Mouse (Mus musculus) adrenal gland, postnatal 36 days (tissue): ENCODE measurements around the gene Chadl. TPM values are rescaled to one million over a fixed set of nuclear protein-coding genes. Genes with fewer than 3 reads are reported as not detected.

Experiments
- total RNA-seq, 2 experiments: library from RNA; stranded (reverse); gene quantifications; 2 replicates each; pipeline ENCODE4 v1.2.3; 2021

The Chadl gene
- total RNA-seq, 2 experiments from 2014 or later, result 2.4 to 3.3 TPM

Other genes starting within 250 kb of the Chadl start
- gene Rbx1, start 231.0 kb downstream of the Chadl start, total RNA-seq, result 100 to 1,000 TPM; 147 to 151 TPM
- 10 to 100 TPM; 69.0 to 69.7 TPM for gene Ep300, start 111.9 kb downstream of the Chadl start, total RNA-seq
- 10 to 100 TPM; 15.5 to 17.7 TPM for gene L3mbtl2, start 33.4 kb downstream of the Chadl start, total RNA-seq
- gene Zc3h7b, start 47.8 kb upstream of the Chadl start, total RNA-seq, result 10 to 100 TPM; 75.1 to 77.3 TPM
- 10 to 100 TPM; 54.2 to 78.8 TPM for gene Rangap1, start 48.2 kb upstream of the Chadl start, total RNA-seq
- gene Tef, start 105.1 kb upstream of the Chadl start, total RNA-seq, result 100 to 1,000 TPM in 1 of 2 experiments, 10 to 100 TPM in 1; 61.4 to 101 TPM
- 100 to 1,000 TPM; 103 to 125 TPM for gene Tob2, start 161.5 kb upstream of the Chadl start, total RNA-seq
- 10 to 100 TPM; 57.8 to 59.2 TPM for gene Phf5a, start 174.6 kb upstream of the Chadl start, total RNA-seq
- gene Aco2, start 175.0 kb upstream of the Chadl start, total RNA-seq, result 100 to 1,000 TPM; 823 to 866 TPM
- 10 to 100 TPM; 23.5 to 24.9 TPM for gene Polr3h, start 229.0 kb upstream of the Chadl start, total RNA-seq
- 10 to 100 TPM; 12.4 to 16.0 TPM for gene Csdc2, start 239.5 kb upstream of the Chadl start, total RNA-seq